Mouse (Mus musculus): ENCODE data around the gene Gstp1. TPM values are rescaled to one million over a fixed set of nuclear protein-coding genes. Genes with fewer than 3 reads are reported as not detected.

The Gstp1 gene
- total RNA-seq, 2 experiments from 2014 or later = 395 to 398 TPM

- DNase-seq (ENCODE audit: low spot score in 2 of 2) = no peak
- Histone ChIP-seq H3K4me3 (no peak overlapping the region), H3K27ac (no peak overlapping the region)
- TF ChIP-seq CTCF (conservative IDR thresholded peaks at IDR 0.05) = no peak
These were observed 39.5 kb downstream of the Gstp1 start for GRCm38 (mm10) chr19:3998335-3998734.

GRCm38 (mm10) chr19:3997231-3997630, 40.6 kb downstream of the Gstp1 start:
- no peak for TF ChIP-seq CTCF (conservative IDR thresholded peaks at IDR 0.05)
- no peak overlapping the region for H3K4me3 ChIP-seq
- H3K27ac ChIP-seq = no peak overlapping the region
- no peak for DNase-seq (ENCODE audit: low spot score in 2 of 2)

GRCm38 (mm10) chr19:3996747-3997146, 41.0 kb downstream of the Gstp1 start:
- no peak overlapping the region for H3K4me3 ChIP-seq
- H3K27ac ChIP-seq = no peak overlapping the region
- no peak for DNase-seq (ENCODE audit: low spot score in 2 of 2)
- TF ChIP-seq CTCF (conservative IDR thresholded peaks at IDR 0.05) = no peak

GRCm38 (mm10) chr19:3996106-3996505, 41.7 kb downstream of the Gstp1 start:
- no peak for TF ChIP-seq CTCF (conservative IDR thresholded peaks at IDR 0.05)

GRCm38 (mm10) chr19:3995505-3995904, 42.3 kb downstream of the Gstp1 start:
- no peak for TF ChIP-seq CTCF (conservative IDR thresholded peaks at IDR 0.05)
- H3K4me3 ChIP-seq = no peak overlapping the region
- DNase-seq (ENCODE audit: low spot score in 2 of 2) = no peak
- H3K27ac ChIP-seq = no peak overlapping the region

More at GRCm38 (mm10) chr19:3996106-3996505, 41.7 kb downstream of the Gstp1 start:
- H3K4me3 ChIP-seq = no peak overlapping the region
- no peak for DNase-seq (ENCODE audit: low spot score in 2 of 2)
- H3K27ac ChIP-seq = no peak overlapping the region

GRCm38 (mm10) chr19:3994932-3995331, 42.9 kb downstream of the Gstp1 start:
- Histone ChIP-seq H3K4me3 (no peak overlapping the region), H3K27ac (no peak overlapping the region)
- no peak for DNase-seq (ENCODE audit: low spot score in 2 of 2)
- TF ChIP-seq CTCF (conservative IDR thresholded peaks at IDR 0.05) = no peak

GRCm38 (mm10) chr19:3992416-3992815, 45.4 kb downstream of the Gstp1 start, which contains the start of gene Tbx10:
TSS of gene Tbx10 (plus strand) at chr19:3992752.
- no peak for DNase-seq (ENCODE audit: low spot score in 2 of 2)
- Histone ChIP-seq H3K4me3 (no peak within 1 kb of the TSS), H3K27ac (no peak within 1 kb of the TSS)
- no peak for TF ChIP-seq CTCF (conservative IDR thresholded peaks at IDR 0.05)

GRCm38 (mm10) chr19:3991966-3992365, 45.8 kb downstream of the Gstp1 start:
- no peak for TF ChIP-seq CTCF (conservative IDR thresholded peaks at IDR 0.05)
- no peak for DNase-seq (ENCODE audit: low spot score in 2 of 2)
- Histone ChIP-seq H3K27ac (no peak overlapping the region), H3K4me3 (no peak overlapping the region)

GRCm38 (mm10) chr19:3991562-3991961, 46.2 kb downstream of the Gstp1 start:
- no peak for TF ChIP-seq CTCF (conservative IDR thresholded peaks at IDR 0.05)
- no peak for DNase-seq (ENCODE audit: low spot score in 2 of 2)
- Histone ChIP-seq H3K4me3 (no peak overlapping the region), H3K27ac (no peak overlapping the region)

- no peak overlapping the region for H3K4me3 ChIP-seq
- no peak overlapping the region for H3K27ac ChIP-seq
- no peak for DNase-seq (ENCODE audit: low spot score in 2 of 2)
- TF ChIP-seq CTCF (conservative IDR thresholded peaks at IDR 0.05) = no peak
These were observed 47.0 kb downstream of the Gstp1 start for GRCm38 (mm10) chr19:3990804-3991203.

- no peak for DNase-seq (ENCODE audit: low spot score in 2 of 2)
- H3K27ac ChIP-seq = no peak overlapping the region
- H3K4me3 ChIP-seq = no peak overlapping the region
- TF ChIP-seq CTCF (conservative IDR thresholded peaks at IDR 0.05) = peak; percentile 45
These were observed 49.0 kb downstream of the Gstp1 start for GRCm38 (mm10) chr19:3988750-3989149.

- H3K27ac ChIP-seq = no peak overlapping the region
- no peak for DNase-seq (ENCODE audit: low spot score in 2 of 2)
- no peak for TF ChIP-seq CTCF (conservative IDR thresholded peaks at IDR 0.05)
- no peak overlapping the region for H3K4me3 ChIP-seq
These were observed 49.7 kb downstream of the Gstp1 start for GRCm38 (mm10) chr19:3988066-3988465.

- DNase-seq (ENCODE audit: low spot score in 2 of 2) = peak; percentile 40 to 52
- Histone ChIP-seq H3K4me3 (no peak within 1 kb of the TSS), H3K27ac (peak within 1 kb of the TSS; percentile 67; the same call in 1 of the 2 replicates)
- TF ChIP-seq CTCF (conservative IDR thresholded peaks at IDR 0.05) = no peak
These were observed 51.5 kb downstream of the Gstp1 start, which contains the start of gene Acy3 for GRCm38 (mm10) chr19:3986334-3986733. TSS of gene Acy3 (plus strand) at chr19:3986570.

Other genes with a start within 250 kb of the Gstp1 start
- 100 to 1,000 TPM in 1 of 2 experiments, 10 to 100 TPM in 1; 87.2 to 109 TPM for gene Chka, start 186.2 kb downstream of the Gstp1 start, total RNA-seq (2021)
- gene Tcirg1, start 130.9 kb downstream of the Gstp1 start, total RNA-seq (2021) = 10 to 100 TPM; 20.0 to 24.9 TPM
- 100 to 1,000 TPM; 125 to 142 TPM for gene Ndufs8, start 125.2 kb downstream of the Gstp1 start, total RNA-seq (2021)
- 1 to 10 TPM; 2.2 to 2.4 TPM for gene Aldh3b1, start 108.2 kb downstream of the Gstp1 start, total RNA-seq (2021)
- 10 to 100 TPM; 11.4 to 16.1 TPM for gene Unc93b1, start 102.8 kb downstream of the Gstp1 start, total RNA-seq (2021)
- not detected for gene Aldh3b3, start 79.3 kb downstream of the Gstp1 start, total RNA-seq (2021)
- gene Aldh3b2, start 65.7 kb downstream of the Gstp1 start, total RNA-seq (2021) = under 1 TPM; 0.64 to 0.90 TPM
- gene Acy3, start 51.4 kb downstream of the Gstp1 start, total RNA-seq (2021) = 1 to 10 TPM; 2.3 to 2.7 TPM
- not detected for gene Tbx10, start 45.2 kb downstream of the Gstp1 start, total RNA-seq (2021)
- 10 to 100 TPM; 10.2 to 10.7 TPM for gene Nudt8, start 37.4 kb downstream of the Gstp1 start, total RNA-seq (2021)
- 1 to 10 TPM; 1.3 to 1.4 TPM for gene Gm49405, start 37.4 kb downstream of the Gstp1 start, total RNA-seq (2021)
- gene Doc2g, start 34.7 kb downstream of the Gstp1 start, total RNA-seq (2021) = 1 to 10 TPM; 3.2 TPM
- 100 to 1,000 TPM; 240 to 245 TPM for gene Ndufv1, start 25.2 kb downstream of the Gstp1 start, total RNA-seq (2021)
- gene Gstp2, start 8.0 kb upstream of the Gstp1 start, total RNA-seq (2021) = 10 to 100 TPM; 46.2 to 49.4 TPM
- gene Gstp3, start 21.6 kb upstream of the Gstp1 start, total RNA-seq (2021) = not detected
- not detected for gene Cabp2, start 43.6 kb upstream of the Gstp1 start, total RNA-seq (2021)
- gene Cdk2ap2, start 59.2 kb upstream of the Gstp1 start, total RNA-seq (2021) = 10 to 100 TPM; 29.5 to 33.9 TPM
- gene Pitpnm1, start 62.0 kb upstream of the Gstp1 start, total RNA-seq (2021) = 100 to 1,000 TPM; 173 to 180 TPM
- 100 to 1,000 TPM; 111 to 123 TPM for gene Aip, start 87.9 kb upstream of the Gstp1 start, total RNA-seq (2021)
- gene Gpr152, start 101.8 kb upstream of the Gstp1 start, total RNA-seq (2021) = under 1 TPM; 0.07 to 0.08 TPM
- gene Cabp4, start 106.0 kb upstream of the Gstp1 start, total RNA-seq (2021) = under 1 TPM in 1 of 2 experiments, not detected in 1; 0.17 TPM
- gene Coro1b, start 110.6 kb upstream of the Gstp1 start, total RNA-seq (2021) = 10 to 100 TPM; 84.8 to 92.9 TPM
- 1 to 10 TPM; 1.0 to 2.5 TPM for gene Ptprcap, start 115.6 kb upstream of the Gstp1 start, total RNA-seq (2021)
- 10 to 100 TPM; 42.5 to 47.9 TPM for gene Rps6kb2, start 125.4 kb upstream of the Gstp1 start, total RNA-seq (2021)
- gene Carns1, start 137.5 kb upstream of the Gstp1 start, total RNA-seq (2021) = 1 to 10 TPM; 6.6 to 8.9 TPM
- 1 to 10 TPM in 1 of 2 experiments, under 1 TPM in 1; 0.91 to 1.0 TPM for gene Tbc1d10c, start 153.3 kb upstream of the Gstp1 start, total RNA-seq (2021)
- 100 to 1,000 TPM; 263 to 276 TPM for gene Ppp1ca, start 154.1 kb upstream of the Gstp1 start, total RNA-seq (2021)
- 1 to 10 TPM; 8.1 to 8.7 TPM for gene Rad9a, start 163.7 kb upstream of the Gstp1 start, total RNA-seq (2021)
- gene Clcf1, start 176.3 kb upstream of the Gstp1 start, total RNA-seq (2021) = under 1 TPM; 0.61 to 0.76 TPM
- gene AC109138.7, start 176.4 kb upstream of the Gstp1 start, total RNA-seq (2021) = not detected
- 10 to 100 TPM; 16.7 to 18.2 TPM for gene Pold4, start 193.9 kb upstream of the Gstp1 start, total RNA-seq (2021)
- 10 to 100 TPM; 57.5 to 58.7 TPM for gene Ssh3, start 231.2 kb upstream of the Gstp1 start, total RNA-seq (2021)
- 10 to 100 TPM; 63.4 to 70.7 TPM for gene Ankrd13d, start 245.2 kb upstream of the Gstp1 start, total RNA-seq (2021)

Data from layer of hippocampus, adult 2 months (tissue).